Mouse (Mus musculus) layer of hippocampus, postnatal 10 days (tissue): Measurements from ENCODE around the gene Nt5dc2. TPM values are rescaled to one million over a fixed set of nuclear protein-coding genes. Genes with fewer than 3 reads are reported as not detected.
A peak's percentile ranks its signal among the peaks of the same experiment; 100 is the strongest.

Experiments used
- DNase-seq, 2 experiments: peaks; one replicate each; pipeline ENCODE4 v3.0.0; 2021; ENCODE audit warnings: low spot score in 2 of 2
- total RNA-seq, 2 experiments: library from RNA; stranded (reverse); gene quantifications; 2 replicates each; pipeline ENCODE4 v1.2.3; 2021

Nt5dc2 gene
- total RNA-seq, 2 experiments from 2014 or later: 18.0 to 22.5 TPM

DNA sequence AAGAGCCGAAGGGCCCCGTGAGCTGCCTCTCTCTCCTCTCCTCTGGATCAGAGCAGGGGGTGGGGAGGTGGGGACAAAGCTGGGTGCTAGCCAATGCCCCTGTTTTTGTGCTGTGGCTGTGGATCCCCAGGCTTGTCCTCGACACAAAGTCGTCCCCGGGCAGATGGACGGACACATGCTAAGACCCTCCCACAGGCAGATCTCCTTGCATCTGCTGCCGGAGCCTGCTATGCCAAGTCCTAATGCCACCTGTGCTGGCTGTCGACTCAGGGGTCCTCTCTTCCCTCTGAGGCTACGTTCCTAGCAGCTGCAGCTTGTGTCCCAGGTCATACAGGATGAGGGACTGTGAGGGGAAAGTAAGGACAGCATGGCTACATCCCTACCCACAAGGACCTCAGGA is 36.0 kb downstream of the Nt5dc2 start:
- DNase-seq: no peak

GRCm38 (mm10) chr14:31168425-31168824 is 37.6 kb downstream of the Nt5dc2 start, which contains the start of gene Stab1:
Stab1 (minus strand) TSS chr14:31168641.
- DNase-seq: no peak

DNA sequence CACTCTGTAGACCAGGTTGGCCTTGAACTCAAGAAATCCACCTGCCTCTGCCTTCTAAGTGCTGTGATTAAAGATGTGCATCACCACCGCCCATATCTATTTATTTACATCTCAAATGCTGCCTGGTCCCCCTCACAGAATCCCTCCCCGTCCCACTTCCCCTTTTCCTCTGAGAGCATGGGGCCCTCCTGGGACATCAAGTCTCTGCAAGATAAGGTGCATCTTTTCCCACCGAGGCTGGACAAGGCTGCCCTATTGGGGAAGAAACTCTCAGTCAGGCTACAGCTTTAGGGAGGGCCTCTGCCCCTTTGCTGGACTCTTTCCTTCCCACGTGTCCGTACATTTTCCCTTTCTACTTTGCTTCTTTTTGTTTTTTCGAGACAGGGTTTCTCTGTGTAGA is 38.7 kb downstream of the Nt5dc2 start:
- DNase-seq: no peak

DNA sequence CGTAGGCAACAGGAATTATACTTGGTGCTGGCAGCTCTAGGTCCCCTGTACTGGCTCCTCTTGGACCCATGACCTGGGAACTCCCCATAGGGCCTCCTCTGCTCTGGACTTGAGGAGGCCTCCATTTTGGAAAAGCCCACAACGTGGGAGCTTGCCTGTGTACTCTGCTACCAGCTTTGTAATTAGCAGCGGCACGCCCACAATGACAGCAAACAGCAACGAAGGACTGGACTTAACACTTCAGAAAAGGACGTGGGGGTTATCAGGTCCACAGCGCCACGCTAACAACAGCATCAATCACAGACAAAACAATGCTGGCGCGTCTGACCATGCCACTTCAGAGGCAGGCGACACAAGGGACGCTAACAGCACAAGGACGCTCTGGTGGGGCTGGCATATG is 40.1 kb downstream of the Nt5dc2 start:
- no peak for DNase-seq

DNA sequence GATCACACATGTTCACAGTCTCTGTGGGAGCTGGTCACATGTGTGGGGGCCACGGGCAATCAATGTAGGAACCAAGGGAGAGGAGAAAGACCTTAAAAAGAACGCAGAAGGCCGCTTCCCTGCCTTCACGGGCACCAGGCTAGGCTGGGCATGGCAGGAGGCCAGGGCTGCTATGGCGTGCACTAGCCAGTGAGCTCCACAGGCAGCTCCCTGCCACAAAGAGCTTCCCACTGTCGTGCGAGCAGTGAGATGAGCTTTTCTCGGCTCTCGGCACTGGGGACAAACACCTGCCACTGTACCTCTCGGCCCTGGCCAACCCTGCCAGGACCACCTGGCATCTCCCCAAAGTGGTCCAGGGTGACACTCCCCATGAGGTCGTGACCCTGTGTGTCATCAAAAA is 40.5 kb downstream of the Nt5dc2 start:
- peak; percentile 52 to 59 for DNase-seq

DNA sequence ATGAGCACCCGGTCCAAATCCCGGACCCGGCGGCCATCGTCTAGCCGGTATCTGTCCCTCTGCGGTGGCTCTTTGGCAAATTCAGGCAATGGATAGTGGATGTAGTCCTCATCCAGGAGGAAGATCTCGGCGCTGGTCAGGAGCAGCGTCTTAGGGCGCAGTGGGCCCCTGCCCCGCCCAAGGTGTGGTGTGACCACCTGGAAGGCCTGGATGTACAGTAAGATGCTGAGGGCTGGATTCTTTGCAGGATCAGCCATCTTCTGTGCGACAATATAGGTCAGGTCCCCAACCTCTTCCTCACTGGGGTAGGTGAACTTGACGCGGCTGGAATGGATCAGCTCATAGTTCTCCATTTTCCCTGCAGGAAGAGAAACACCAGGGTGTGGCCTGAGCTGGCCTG is 41.0 kb downstream of the Nt5dc2 start:
- no peak for DNase-seq

DNA sequence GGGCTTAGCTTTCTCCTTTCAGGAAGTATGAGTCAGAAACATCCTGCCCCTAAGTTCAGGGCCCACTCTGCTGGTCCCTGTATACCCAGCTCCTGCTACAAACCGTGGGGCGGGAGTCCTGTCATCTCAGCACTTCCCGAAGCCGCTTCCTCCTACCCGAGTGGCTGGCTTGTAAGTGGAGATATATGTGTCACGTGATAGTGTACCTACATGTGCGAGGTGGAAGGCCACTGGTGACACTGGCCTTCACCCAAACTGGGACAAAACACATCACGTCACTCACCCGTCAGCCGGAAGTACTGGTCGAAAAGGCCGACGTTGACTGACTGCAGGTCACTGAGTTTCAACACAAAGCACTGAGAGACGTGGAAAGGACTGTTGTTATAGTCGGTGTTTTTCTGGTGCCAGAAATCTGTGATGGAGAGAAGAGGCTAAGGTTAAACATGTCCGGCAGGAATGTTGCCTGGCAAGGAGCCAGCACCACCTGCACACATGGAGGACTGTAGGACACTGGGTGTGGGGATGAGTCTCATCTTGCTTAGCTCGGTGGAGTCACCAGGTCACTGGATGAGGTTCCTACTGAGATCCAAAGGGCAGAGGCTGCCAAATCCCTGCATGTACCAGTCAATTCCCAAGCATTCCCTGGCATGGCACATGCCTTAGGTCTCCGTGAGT is 42.1 kb downstream of the Nt5dc2 start:
- no peak for DNase-seq

- no peak for DNase-seq
Measured at GRCm38 (mm10) chr14:31173537-31173936, 42.7 kb downstream of the Nt5dc2 start.

DNA sequence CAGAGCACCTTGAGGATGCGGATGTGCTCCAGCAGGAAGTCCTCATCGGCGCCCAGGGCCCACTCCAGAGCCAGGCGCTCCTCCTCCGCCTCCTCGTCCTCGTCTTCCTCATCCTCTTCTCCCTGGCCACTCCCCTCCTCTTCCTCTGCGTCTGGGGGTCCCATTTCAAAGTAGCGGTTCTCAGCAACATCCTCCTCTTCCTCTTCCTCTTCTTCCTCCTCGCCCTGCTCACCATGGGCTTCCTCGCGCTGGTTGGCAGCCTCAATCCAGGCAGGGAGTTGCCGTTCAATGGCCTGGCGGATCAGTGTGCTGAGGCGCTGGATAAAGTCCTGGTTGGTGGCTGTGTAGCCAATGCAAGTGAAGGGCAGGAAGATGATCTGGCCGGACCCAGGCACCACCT is 46.4 kb downstream of the Nt5dc2 start:
- no peak for DNase-seq

GRCm38 (mm10) chr14:31177715-31178114 is 46.9 kb downstream of the Nt5dc2 start:
- no peak for DNase-seq

DNA sequence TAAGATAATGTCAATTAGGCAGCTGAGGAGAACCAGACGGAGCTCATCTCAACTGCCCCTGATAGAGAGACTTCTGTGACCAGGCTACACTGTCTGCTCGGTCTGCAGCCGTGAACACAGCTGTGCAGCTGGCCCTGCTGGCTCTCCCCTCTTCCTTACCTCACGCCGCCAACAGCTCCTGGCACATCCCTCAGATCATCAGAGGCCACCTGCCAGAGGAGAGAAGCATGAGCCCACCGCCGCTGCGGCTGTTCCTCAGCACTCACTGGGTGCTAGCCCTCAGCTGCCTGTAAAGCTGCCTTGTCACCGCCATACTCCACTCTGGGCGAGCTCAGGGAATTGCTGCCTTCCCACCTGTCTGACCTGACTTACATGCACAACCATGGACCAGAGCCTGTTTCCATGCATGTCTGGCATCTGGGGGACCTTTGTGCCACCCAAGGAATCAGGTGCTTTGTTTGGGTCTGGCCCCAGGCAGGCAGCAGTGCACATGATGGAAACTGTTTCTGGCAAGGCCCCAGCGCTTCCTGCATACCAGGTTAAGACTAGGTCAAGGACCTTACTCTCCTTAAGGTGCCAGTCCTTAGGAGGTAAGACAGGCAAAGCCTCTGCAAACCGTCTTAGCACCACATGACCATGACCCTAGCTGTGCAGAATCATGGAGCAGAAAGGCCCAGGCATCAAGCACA is 49.0 kb downstream of the Nt5dc2 start:
- DNase-seq: no peak

DNA sequence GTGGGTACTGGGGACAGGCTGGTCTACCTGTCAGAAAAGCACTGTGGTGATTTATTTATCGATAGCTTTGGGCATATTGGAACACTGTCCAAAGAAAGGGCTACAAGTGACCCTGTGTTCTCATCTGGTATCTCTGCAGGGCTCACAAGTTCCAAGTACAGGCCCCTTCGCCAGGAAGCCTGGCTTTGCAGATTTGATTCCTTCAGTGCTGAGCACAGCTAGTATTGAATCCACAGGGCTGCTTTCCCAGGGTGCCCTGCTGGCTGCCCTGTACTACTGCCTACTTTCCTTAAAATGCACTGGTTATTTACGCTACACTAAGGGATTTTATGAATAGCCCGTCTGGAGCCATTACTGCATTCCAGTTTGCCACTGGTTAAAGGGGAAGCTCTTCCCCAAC is 50.7 kb downstream of the Nt5dc2 start:
- no peak for DNase-seq

GRCm38 (mm10) chr14:31182786-31183290 is 52.0 kb downstream of the Nt5dc2 start:
- no peak for DNase-seq

- no peak for DNase-seq
Measured at GRCm38 (mm10) chr14:31183541-31183940, 52.7 kb downstream of the Nt5dc2 start.

GRCm38 (mm10) chr14:31184195-31184594 is 53.3 kb downstream of the Nt5dc2 start:
- no peak for DNase-seq

- no peak for DNase-seq
Measured at GRCm38 (mm10) chr14:31186656-31187055, 55.8 kb downstream of the Nt5dc2 start.

Other genes with a start within 250 kb of the Nt5dc2 start
- gene Itih4, start 244.6 kb upstream of the Nt5dc2 start, total RNA-seq: under 1 TPM in 1 of 2 experiments, not detected in 1; 0.37 TPM
- 1 to 10 TPM; 8.8 to 8.9 TPM for gene Itih3, start 207.3 kb upstream of the Nt5dc2 start, total RNA-seq
- not detected for gene Itih1, start 187.8 kb upstream of the Nt5dc2 start, total RNA-seq
- gene Nek4, start 179.7 kb upstream of the Nt5dc2 start, total RNA-seq: 10 to 100 TPM; 14.8 to 15.1 TPM
- gene Glt8d1, start 129.7 kb upstream of the Nt5dc2 start, total RNA-seq: 10 to 100 TPM; 33.8 to 37.7 TPM
- 100 to 1,000 TPM; 177 to 186 TPM for gene Spcs1, start 129.4 kb upstream of the Nt5dc2 start, total RNA-seq
- 10 to 100 TPM; 71.0 to 71.2 TPM for gene Pbrm1, start 111.9 kb upstream of the Nt5dc2 start, total RNA-seq
- gene Gnl3, start 111.9 kb upstream of the Nt5dc2 start, total RNA-seq: 10 to 100 TPM; 54.4 to 66.8 TPM
- gene Smim4, start 2.1 kb upstream of the Nt5dc2 start, total RNA-seq: 10 to 100 TPM; 32.5 to 33.5 TPM
- gene Stab1, start 37.6 kb downstream of the Nt5dc2 start, total RNA-seq: 10 to 100 TPM; 26.9 to 40.4 TPM
- gene Tnnc1, start 77.3 kb downstream of the Nt5dc2 start, total RNA-seq: 1 to 10 TPM in 1 of 2 experiments, under 1 TPM in 1; 0.67 to 2.0 TPM
- 100 to 1,000 TPM; 424 to 481 TPM for gene Nisch, start 85.9 kb downstream of the Nt5dc2 start, total RNA-seq
- gene Sema3g, start 86.8 kb downstream of the Nt5dc2 start, total RNA-seq: 1 to 10 TPM; 4.7 to 5.4 TPM
- 1 to 10 TPM; 4.8 to 5.2 TPM for gene Phf7, start 120.3 kb downstream of the Nt5dc2 start, total RNA-seq
- 100 to 1,000 TPM; 117 to 123 TPM for gene Bap1, start 120.4 kb downstream of the Nt5dc2 start, total RNA-seq
- 1 to 10 TPM; 2.2 to 2.4 TPM for gene Dnah1, start 192.8 kb downstream of the Nt5dc2 start, total RNA-seq
- gene Capn7, start 205.6 kb downstream of the Nt5dc2 start, total RNA-seq: 10 to 100 TPM; 39.9 to 41.5 TPM